Mouse (Mus musculus) lung, adult 2 months (tissue): Measurements from ENCODE around the gene Anxa6.

Source experiments
- CTCF ChIP-seq: fragments of 200-500 bp; IDR thresholded peaks from 2 replicates; pipeline ENCODE4 v1.5.1; 2011; ENCODE audit warnings: mild to moderate bottlenecking, low read length, control low read depth; ENCODE audit not compliant: insufficient read depth
- POLR2A ChIP-seq: fragments of 200-500 bp; IDR thresholded peaks from 2 replicates; pipeline ENCODE4 v1.6.1; 2011; ENCODE audit warnings: low read depth, mild to moderate bottlenecking, control low read depth, low read length, borderline replicate concordance; ENCODE audit errors: extremely low read depth

GRCm38 (mm10) chr11:55025896-55026295 lies 7.3 kb downstream of the Anxa6 start:
- TF ChIP-seq CTCF, result no peak
- TF ChIP-seq POLR2A, result no peak
